Mouse (Mus musculus) heart, adult 2 months (tissue): ENCODE measurements around the gene Fat2.

Source experiments
- CTCF ChIP-seq: fragments of 200-600 bp; IDR thresholded peaks from 2 replicates; pipeline ENCODE4 v1.8.1; 2022; ENCODE audit warnings: antibody characterized with exemption, mild to moderate bottlenecking, moderate library complexity
- EP300 ChIP-seq: fragments of 200-500 bp; IDR thresholded peaks from 2 replicates; pipeline ENCODE4 v1.6.1; 2011; ENCODE audit warnings: low read depth, low read length, control low read depth; ENCODE audit not compliant: insufficient read depth
- POLR2A ChIP-seq: fragments of 200-500 bp; IDR thresholded peaks from 2 replicates; pipeline ENCODE4 v1.6.1; 2011; ENCODE audit warnings: mild to moderate bottlenecking, low read depth, low read length, control low read depth; ENCODE audit not compliant: insufficient read depth

GRCm38 (mm10) chr11:55264318-55264717 is 72.0 kb downstream of the Fat2 start:
- TF ChIP-seq CTCF (no peak), EP300 (no peak), POLR2A (no peak)
